19 mouse cellular contexts compared by ENCODE assay signal in the genomic region with DNA sequence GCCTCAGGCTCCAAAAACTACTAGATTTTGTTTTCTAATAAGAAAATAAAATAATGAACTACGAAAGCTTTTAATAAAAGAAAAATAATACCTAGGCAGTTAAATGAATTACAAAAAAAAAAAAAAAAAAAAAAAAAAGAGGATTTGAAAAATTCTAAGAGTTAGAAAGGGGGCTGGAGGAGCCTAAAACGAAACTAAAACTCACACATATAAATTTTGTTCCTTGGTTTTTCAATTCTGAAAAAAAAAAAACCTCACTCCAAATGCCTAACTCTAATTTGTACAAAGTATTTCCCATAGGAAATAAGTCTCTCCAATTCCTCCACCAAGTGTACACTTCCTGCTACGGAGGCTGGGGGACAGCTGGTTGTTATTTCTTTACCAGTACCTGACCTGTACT. TPM values are rescaled to one million over a fixed set of nuclear protein-coding genes. Genes with fewer than 3 reads are reported as not detected.
DNase-seq lines count a peak whose midpoint lies in the region; ATAC-seq and TF ChIP-seq lines count a peak whose summit lies in the region.
"Had no signal": no experiment of that assay in that cellular context is flagged by ENCODE, and none has a peak within 500 bp of the region (broad histone marks: within the 10 kb centered on the region; RNA-seq: fewer than 3 reads in every experiment).

No protein-coding gene starts in this region.

- H3K36me3 ChIP-seq in heart, embryonic 13.5 days: peaks cover 24% of the 10 kb centered on the region
- H3K36me3 ChIP-seq in lung, embryonic 15.5 days: peaks cover 10% of the 10 kb centered on the region; the same call in 1 of the 2 replicates
- H3K36me3 ChIP-seq in CH12.LX (replicated peaks in 1 of 2; ENCODE audit: control insufficient read depth in 1 of 2, insufficient read depth in 1 of 2, low read length in 1 of 2): peaks cover 4 to 16% of the 10 kb centered on the region in 2 experiments
- H3K36me3 ChIP-seq in liver, embryonic 13.5 days: peaks cover 13% of the 10 kb centered on the region

- H3K4me3 ChIP-seq in heart, embryonic 13.5 days: no peak overlapping the region
- H3K4me3 ChIP-seq in lung, embryonic 15.5 days: no peak overlapping the region
- H3K4me3 ChIP-seq in CH12.LX (replicated peaks in 1 of 3; ENCODE audit: low read depth in 2 of 3, low read length in 2 of 3, poor library complexity in 1 of 3): peak overlapping the region; percentile 33 to 45 (median 40)
- H3K4me3 ChIP-seq in liver, embryonic 13.5 days (replicated peaks): no peak overlapping the region
- H3K4me3 ChIP-seq: gastrocnemius, adult 2 months; limb, embryonic 15.5 days; neural tube, embryonic 13.5 days had no signal

- H3K4me1 ChIP-seq in heart, embryonic 13.5 days: peaks cover 30% of the 10 kb centered on the region
- H3K4me1 ChIP-seq in lung, embryonic 15.5 days: peaks cover 19% of the 10 kb centered on the region
- peaks cover 0 to 19% of the 10 kb centered on the region in 2 experiments; a peak in 1 of 4 replicates for H3K4me1 ChIP-seq in CH12.LX (ENCODE audit: control insufficient read depth in 1 of 2, insufficient read depth in 2 of 2)
- H3K4me1 ChIP-seq in liver, embryonic 13.5 days (replicated peaks): peaks cover 31% of the 10 kb centered on the region

- no peak for TF ChIP-seq CTCF in CH12.LX (conservative IDR thresholded peaks at IDR 0.05 in 1 of 2, IDR thresholded peaks at IDR 0.05 in 1 of 2; ENCODE audit: low read depth in 2 of 2, low read length in 2 of 2)

- WGBS in heart, embryonic 13.5 days: 83% methylated on average over 3 of the region's 3 CpGs
- WGBS in lung, embryonic 15.5 days: 75% methylated on average over 3 of the region's 3 CpGs
- 68% methylated on average over 3 of the region's 3 CpGs for WGBS in liver, embryonic 13.5 days (ENCODE audit: insufficient replicate concordance)

- dilution Hi-C loops in CH12.LX (cut with MboI; ENCODE audit: extremely low pct_ligation_motif_present, extremely low pct_unique_long_range_greater_than_20kb, low sequenced_read_pairs): no loop called here

- no peak for TF ChIP-seq RAD21 in CH12.LX (IDR thresholded peaks at IDR 0.05; ENCODE audit: low read depth, low read length)

- no peaks in the 10 kb centered on the region for H3K9me3 ChIP-seq in heart, embryonic 13.5 days
- H3K9me3 ChIP-seq in lung, embryonic 15.5 days: no peaks in the 10 kb centered on the region
- H3K9me3 ChIP-seq in CH12.LX (replicated peaks; ENCODE audit: low read length): no peaks in the 10 kb centered on the region
- H3K9me3 ChIP-seq in liver, embryonic 13.5 days (replicated peaks): no peaks in the 10 kb centered on the region
- H3K9me3 ChIP-seq: limb, embryonic 15.5 days; neural tube, embryonic 13.5 days had no signal

- in situ Hi-C loops in CH12.LX (cut with MboI; ENCODE audit: low pct_ligation_motif_present, low pct_unique_long_range_greater_than_20kb, low sequenced_read_pairs): no loop called here

- DNase-seq in heart, postnatal 36 days: no peak
- no peak for DNase-seq in lung, postnatal 25 days (ENCODE audit: low spot score)
- DNase-seq in CH12.LX (ENCODE audit: extremely low read depth): peak; percentile 23
- DNase-seq in liver, embryonic 13.5 days: no peak
- DNase-seq in urinary bladder, adult 2 months (ENCODE audit: low spot score): no peak
- no peak for DNase-seq in B cell, adult 2 months
- DNase-seq: adrenal gland, adult 2 months; cerebellum, adult 9-11 months; gastrocnemius, adult 2 months; kidney, adult 8-10 months; kidney, postnatal 36 days; midbrain, embryonic 14.5 days; thymus, postnatal 36 days had no signal

- 0 out of 2 replicates have a peak overlapping the region, but pooled peaks have one; percentile 34 for H3K27ac ChIP-seq in heart, embryonic 13.5 days (replicated peaks)
- peak overlapping the region; percentile 26; the same call in 1 of the 2 replicates for H3K27ac ChIP-seq in lung, embryonic 15.5 days
- peak overlapping the region; percentile 70 for H3K27ac ChIP-seq in CH12.LX (ENCODE audit: insufficient read depth, low read depth)
- no peak overlapping the region for H3K27ac ChIP-seq in liver, embryonic 13.5 days
- H3K27ac ChIP-seq: gastrocnemius, adult 2 months; hindbrain, embryonic 14.5 days; limb, embryonic 15.5 days; neural tube, embryonic 13.5 days had no signal

- TF ChIP-seq POLR2A in CH12.LX (IDR thresholded peaks at IDR 0.05; ENCODE audit: low read depth, low read length): no peak

- H3K79me2 ChIP-seq in CH12.LX (replicated peaks; ENCODE audit: control insufficient read depth, extremely low read depth, insufficient read depth, poor library complexity, severe bottlenecking): peaks cover 47% of the 10 kb centered on the region

- TF ChIP-seq EP300 in CH12.LX (IDR thresholded peaks at IDR 0.05; ENCODE audit: low read length): peak; percentile 64

- H3K9ac ChIP-seq in heart, embryonic 13.5 days: no peak overlapping the region
- H3K9ac ChIP-seq in lung, embryonic 15.5 days: no peak overlapping the region
- H3K9ac ChIP-seq in CH12.LX (ENCODE audit: insufficient read depth, low read depth): peak overlapping the region; percentile 82
- H3K9ac ChIP-seq in liver, embryonic 13.5 days: no peak overlapping the region
- H3K9ac ChIP-seq: hindbrain, embryonic 14.5 days; limb, embryonic 15.5 days had no signal

- peak overlapping the region; percentile 60 for H3K4me2 ChIP-seq in heart, embryonic 13.5 days
- H3K4me2 ChIP-seq in lung, embryonic 15.5 days: peak overlapping the region; percentile 35; the same call in 1 of the 2 replicates
- peak overlapping the region; percentile 100 for H3K4me2 ChIP-seq in CH12.LX (ENCODE audit: insufficient read depth, low read depth, poor library complexity, severe bottlenecking)
- H3K4me2 ChIP-seq in liver, embryonic 13.5 days: peak overlapping the region; percentile 41
- H3K4me2 ChIP-seq: hindbrain, embryonic 14.5 days; limb, embryonic 15.5 days; neural tube, embryonic 13.5 days had no signal

- intact Hi-C loops in heart, postnatal 36 days (cut with DNase I): no loop called here

- no peak for ATAC-seq in heart, embryonic 13.5 days (ENCODE audit: extremely low read depth, insufficient number of reproducible peaks, low FRiP score, low TSS enrichment)
- ATAC-seq in lung, embryonic 15.5 days (ENCODE audit: borderline replicate concordance, extremely low read depth, low FRiP score, low TSS enrichment): no peak
- no peak for ATAC-seq in liver, embryonic 13.5 days (ENCODE audit: low read depth)

- H3K27me3 ChIP-seq in heart, embryonic 13.5 days (replicated peaks): no peaks in the 10 kb centered on the region
- H3K27me3 ChIP-seq in lung, embryonic 15.5 days: no peaks in the 10 kb centered on the region
- H3K27me3 ChIP-seq in CH12.LX (replicated peaks): no peaks in the 10 kb centered on the region
- H3K27me3 ChIP-seq in liver, embryonic 13.5 days: no peaks in the 10 kb centered on the region
- H3K27me3 ChIP-seq: limb, embryonic 15.5 days; neural tube, embryonic 13.5 days had no signal

TF ChIP-seq in CH12.LX, 34 proteins besides CTCF, POLR2A, EP300 and RAD21:
- TF ChIP-seq MEF2A (IDR thresholded peaks at IDR 0.05; ENCODE audit: borderline replicate concordance, low read depth, low read length): no peak
- TF ChIP-seq IRF4 (IDR thresholded peaks at IDR 0.05; ENCODE audit: low read depth, low read length): peak; percentile 36; the same call in 1 of the 2 replicates
- TF ChIP-seq ZNF384 (IDR thresholded peaks at IDR 0.05; ENCODE audit: low read depth, low read length): peak; percentile 92
TF ChIP-seq in CH12.LX: peak in this region for 2.

RNA-seq across cellular contexts. Expression of a gene that starts 3.4 kb away (rescaled TPM):
- polyA plus RNA-seq in heart, embryonic 13.5 days (2015; fragmentation: Nextera tagmentation; extraction: Ambion mirVana): 40.2 and 41.4 TPM in 2 replicates
- total RNA-seq in heart, postnatal 36 days (2021): 10 to 100 TPM; 15.3 to 15.5 TPM
- 52.4 and 57.1 TPM in 2 replicates for polyA plus RNA-seq in lung, embryonic 15.5 days (2015; fragmentation: Nextera tagmentation; extraction: Ambion mirVana)
- total RNA-seq in CH12.LX (2012; rRNA removed) (20.6 and 21.8 TPM in 2 replicates), CH12.LX (2014; rRNA removed) (45.8 and 52.1 TPM in 2 replicates)
- polyA plus RNA-seq in CH12.LX (2012; ENCODE audit: insufficient read length, low read depth): 44.0 and 62.1 TPM in 2 replicates
- polyA plus RNA-seq in liver, embryonic 13.5 days (2015; fragmentation: Nextera tagmentation; extraction: Ambion mirVana): 32.2 and 41.0 TPM in 2 replicates
- polyA plus RNA-seq in urinary bladder, adult 2 months (2012; rRNA removed): 32.3 and 39.4 TPM in 2 replicates

RNA-seq across cellular contexts. Expression of a gene that starts 44.2 kb away (rescaled TPM):
- 3.1 and 3.2 TPM in 2 replicates for polyA plus RNA-seq in heart, embryonic 13.5 days (2015; fragmentation: Nextera tagmentation; extraction: Ambion mirVana)
- 100 to 1,000 TPM; 306 to 325 TPM for total RNA-seq in heart, postnatal 36 days (2021)
- polyA plus RNA-seq in lung, embryonic 15.5 days (2015; fragmentation: Nextera tagmentation; extraction: Ambion mirVana): 0.42 TPM in 2 replicates
- total RNA-seq in CH12.LX (2012; rRNA removed) (0.59 and 0.63 TPM in 2 replicates), CH12.LX (2014; rRNA removed) (0.15 and 0.19 TPM in 2 replicates)
- polyA plus RNA-seq in CH12.LX (2012; ENCODE audit: insufficient read length, low read depth): 0.25 and 0.34 TPM in 2 replicates
- 0.01 and 0.02 TPM in 2 replicates for polyA plus RNA-seq in liver, embryonic 13.5 days (2015; fragmentation: Nextera tagmentation; extraction: Ambion mirVana)
- 0.76 and 1.3 TPM in 2 replicates for polyA plus RNA-seq in urinary bladder, adult 2 months (2012; rRNA removed)
- total RNA-seq: megakaryocyte progenitor cell, adult 5-6 weeks had no signal

Comparison
In these comparisons a context has a peak if more than half of its experiments do, and no peak if none do; other contexts are left out.
1. H3K4me2 ChIP-seq: peak in every context shown above with its lines; median percentile 100 in CH12.LX; 60 in heart, embryonic 13.5 days; 41 in liver, embryonic 13.5 days; 35 in lung, embryonic 15.5 days.
2. H3K4me3 ChIP-seq: peak in CH12.LX (3 of 3); none in heart, embryonic 13.5 days (single experiment), lung, embryonic 15.5 days (single experiment) and liver, embryonic 13.5 days (single experiment).